Mouse (Mus musculus): Measurements from ENCODE around the gene Gstt3. TPM values are rescaled to one million over a fixed set of nuclear protein-coding genes. Genes with fewer than 3 reads are reported as not detected.

The Gstt3 gene
- 2.7 and 4.2 TPM in 2 replicates for polyA plus RNA-seq (2016; fragmentation: Nextera tagmentation; extraction: Ambion mirVana)

GRCm38 (mm10) chr10:75780769-75781578 is at the start of gene Gstt3, which contains the start of gene Gm20441:
Gene Gstt3, minus strand, starts transcription at chr10:75781414.
Gene Gm20441, minus strand, starts transcription at chr10:75780954.
- Histone ChIP-seq H3K27ac (peak within 1 kb of the TSS; percentile 66), H3K4me3 (peak within 1 kb of the TSS; percentile 61), H3K36me3 (no peaks in the 10 kb centered on the region), H3K9me3 (replicated peaks) (no peaks in the 10 kb centered on the region), H3K4me1 (peaks cover 21% of the 10 kb centered on the region), H3K27me3 (ENCODE audit: low read depth, poor library complexity, severe bottlenecking) (peaks cover 39% of the 10 kb centered on the region)
- DNase-seq (ENCODE audit: low spot score), result peak; percentile 66
- WGBS, result 1% methylated on average over 28 of the region's 28 CpGs

GRCm38 (mm10) chr10:75830275-75830670 is 49.1 kb upstream of the Gstt3 start:
- no peak for DNase-seq (ENCODE audit: low spot score)
- Histone ChIP-seq H3K4me1 (peaks cover 21% of the 10 kb centered on the region), H3K27me3 (ENCODE audit: low read depth, poor library complexity, severe bottlenecking) (peaks cover 30% of the 10 kb centered on the region), H3K4me3 (no peak overlapping the region), H3K27ac (no peak overlapping the region), H3K9me3 (replicated peaks) (no peaks in the 10 kb centered on the region), H3K36me3 (no peaks in the 10 kb centered on the region)
- 96% methylated on average over 2 of the region's 2 CpGs for WGBS

GRCm38 (mm10) chr10:75829529-75830274 is 48.5 kb upstream of the Gstt3 start:
- no peak for DNase-seq (ENCODE audit: low spot score)
- Histone ChIP-seq H3K9me3 (replicated peaks) (no peaks in the 10 kb centered on the region), H3K27ac (no peak overlapping the region), H3K4me3 (no peak overlapping the region), H3K36me3 (no peaks in the 10 kb centered on the region), H3K27me3 (ENCODE audit: low read depth, poor library complexity, severe bottlenecking) (peaks cover 30% of the 10 kb centered on the region), H3K4me1 (peaks cover 18% of the 10 kb centered on the region)
- WGBS, result 83% methylated on average over 2 of the region's 2 CpGs

- H3K4me1 ChIP-seq, result peaks cover 6% of the 10 kb centered on the region
- H3K4me3 ChIP-seq, result no peak overlapping the region
- H3K27me3 ChIP-seq (ENCODE audit: low read depth, poor library complexity, severe bottlenecking), result peaks cover 18% of the 10 kb centered on the region
- no peaks in the 10 kb centered on the region for H3K9me3 ChIP-seq (replicated peaks)
- H3K27ac ChIP-seq, result no peak overlapping the region
- H3K36me3 ChIP-seq, result no peaks in the 10 kb centered on the region
- no peak for DNase-seq (ENCODE audit: low spot score)
Measured at GRCm38 (mm10) chr10:75828500-75828931, 47.3 kb upstream of the Gstt3 start.

GRCm38 (mm10) chr10:75827668-75828360 is 46.6 kb upstream of the Gstt3 start:
- DNase-seq (ENCODE audit: low spot score), result no peak
- Histone ChIP-seq H3K27me3 (ENCODE audit: low read depth, poor library complexity, severe bottlenecking) (peaks cover 11% of the 10 kb centered on the region), H3K9me3 (replicated peaks) (no peaks in the 10 kb centered on the region), H3K36me3 (no peaks in the 10 kb centered on the region), H3K4me1 (peaks cover 2% of the 10 kb centered on the region; the same call in 1 of the 2 replicates), H3K27ac (no peak overlapping the region), H3K4me3 (no peak overlapping the region)
- 88% methylated on average over 4 of the region's 4 CpGs for WGBS

GRCm38 (mm10) chr10:75824530-75824929 is 43.3 kb upstream of the Gstt3 start:
- no peaks in the 10 kb centered on the region for H3K9me3 ChIP-seq (replicated peaks)
- H3K27ac ChIP-seq, result no peak overlapping the region
- H3K36me3 ChIP-seq, result no peaks in the 10 kb centered on the region
- DNase-seq (ENCODE audit: low spot score), result no peak
- no peaks in the 10 kb centered on the region for H3K27me3 ChIP-seq (ENCODE audit: low read depth, poor library complexity, severe bottlenecking)
- H3K4me3 ChIP-seq, result no peak overlapping the region
- no peaks in the 10 kb centered on the region for H3K4me1 ChIP-seq
- 91% methylated on average over 4 of the region's 4 CpGs for WGBS

- 100% methylated on average over 1 of the region's 1 CpGs for WGBS
- no peak for DNase-seq (ENCODE audit: low spot score)
- Histone ChIP-seq H3K27ac (no peak overlapping the region), H3K27me3 (ENCODE audit: low read depth, poor library complexity, severe bottlenecking) (no peaks in the 10 kb centered on the region), H3K36me3 (no peaks in the 10 kb centered on the region), H3K4me1 (no peaks in the 10 kb centered on the region), H3K4me3 (no peak overlapping the region), H3K9me3 (replicated peaks) (no peaks in the 10 kb centered on the region)
Measured at GRCm38 (mm10) chr10:75823782-75824181, 42.6 kb upstream of the Gstt3 start.

- no peaks in the 10 kb centered on the region for H3K9me3 ChIP-seq (replicated peaks)
- H3K36me3 ChIP-seq, result no peaks in the 10 kb centered on the region
- 93% methylated on average over 2 of the region's 2 CpGs for WGBS
- no peaks in the 10 kb centered on the region for H3K4me1 ChIP-seq
- no peak within 1 kb of the TSS for H3K27ac ChIP-seq
- no peak for DNase-seq (ENCODE audit: low spot score)
- no peaks in the 10 kb centered on the region for H3K27me3 ChIP-seq (ENCODE audit: low read depth, poor library complexity, severe bottlenecking)
- no peak within 1 kb of the TSS for H3K4me3 ChIP-seq
Measured at GRCm38 (mm10) chr10:75822443-75822842, 41.2 kb upstream of the Gstt3 start, which contains the start of gene Gstt4. Gene Gstt4, minus strand, starts transcription at chr10:75822543.

- no peaks in the 10 kb centered on the region for H3K4me1 ChIP-seq
- DNase-seq (ENCODE audit: low spot score), result no peak
- no peak overlapping the region for H3K27ac ChIP-seq
- 87% methylated on average over 5 of the region's 5 CpGs for WGBS
- no peaks in the 10 kb centered on the region for H3K9me3 ChIP-seq (replicated peaks)
- H3K27me3 ChIP-seq (ENCODE audit: low read depth, poor library complexity, severe bottlenecking), result no peaks in the 10 kb centered on the region
- no peak overlapping the region for H3K4me3 ChIP-seq
- H3K36me3 ChIP-seq, result no peaks in the 10 kb centered on the region
Measured at GRCm38 (mm10) chr10:75819882-75820281, 38.7 kb upstream of the Gstt3 start.

- Histone ChIP-seq H3K36me3 (no peaks in the 10 kb centered on the region), H3K4me3 (no peak overlapping the region), H3K4me1 (no peaks in the 10 kb centered on the region), H3K9me3 (replicated peaks) (no peaks in the 10 kb centered on the region), H3K27ac (no peak overlapping the region), H3K27me3 (ENCODE audit: low read depth, poor library complexity, severe bottlenecking) (no peaks in the 10 kb centered on the region)
- WGBS, result 69% methylated on average over 10 of the region's 10 CpGs
- DNase-seq (ENCODE audit: low spot score), result no peak
Measured at GRCm38 (mm10) chr10:75818641-75819040, 37.4 kb upstream of the Gstt3 start.

- Histone ChIP-seq H3K9me3 (replicated peaks) (no peaks in the 10 kb centered on the region), H3K36me3 (no peaks in the 10 kb centered on the region), H3K27me3 (ENCODE audit: low read depth, poor library complexity, severe bottlenecking) (no peaks in the 10 kb centered on the region), H3K4me1 (no peaks in the 10 kb centered on the region), H3K4me3 (no peak overlapping the region), H3K27ac (no peak overlapping the region)
- WGBS, result 82% methylated on average over 2 of the region's 2 CpGs
- no peak for DNase-seq (ENCODE audit: low spot score)
Measured at GRCm38 (mm10) chr10:75804217-75804616, 23.0 kb upstream of the Gstt3 start.

GRCm38 (mm10) chr10:75798176-75798696 is 17.0 kb upstream of the Gstt3 start, which contains the start of gene Gstt1:
Gene Gstt1, minus strand, starts transcription at chr10:75798584.
- H3K27ac ChIP-seq, result peak within 1 kb of the TSS; percentile 39; the same call in 1 of the 2 replicates
- DNase-seq (ENCODE audit: low spot score), result peak; percentile 43
- peaks cover 29% of the 10 kb centered on the region for H3K4me1 ChIP-seq
- peaks cover 24% of the 10 kb centered on the region for H3K27me3 ChIP-seq (ENCODE audit: low read depth, poor library complexity, severe bottlenecking)
- peak within 1 kb of the TSS; percentile 52 for H3K4me3 ChIP-seq
- no peaks in the 10 kb centered on the region for H3K9me3 ChIP-seq (replicated peaks)
- WGBS, result 3% methylated on average over 18 of the region's 18 CpGs
- H3K36me3 ChIP-seq, result no peaks in the 10 kb centered on the region
